Mouse (Mus musculus) cerebellum, postnatal 4 days (tissue): Measurements from ENCODE around the gene Rab37.

ENCODE experiments used
- DNase-seq, 2 experiments: peaks; one replicate each; pipeline ENCODE4 v3.0.0; 2022; ENCODE audit warnings: low spot score in 2 of 2, mixed read lengths in 1 of 2

The Rab37 gene

GRCm38 (mm10) chr11:115164341-115164975 is 73.2 kb downstream of the Rab37 start:
- DNase-seq, result no peak

GRCm38 (mm10) chr11:115164976-115165374 is 73.7 kb downstream of the Rab37 start:
- no peak for DNase-seq

GRCm38 (mm10) chr11:115166776-115167175 is 75.5 kb downstream of the Rab37 start:
- DNase-seq, result no peak

GRCm38 (mm10) chr11:115167631-115168249 is 76.5 kb downstream of the Rab37 start:
- DNase-seq, result no peak

- no peak for DNase-seq
These were observed 78.2 kb downstream of the Rab37 start for GRCm38 (mm10) chr11:115169430-115169829.

- DNase-seq, result no peak
These were observed 79.9 kb downstream of the Rab37 start for GRCm38 (mm10) chr11:115171125-115171524.

GRCm38 (mm10) chr11:115172825-115173287 is 81.6 kb downstream of the Rab37 start:
- no peak for DNase-seq

GRCm38 (mm10) chr11:115173549-115174339 is 82.5 kb downstream of the Rab37 start:
- no peak for DNase-seq

GRCm38 (mm10) chr11:115176399-115177190 is 85.4 kb downstream of the Rab37 start:
- no peak for DNase-seq

- peak in 1 of 2 experiments; percentile 47 for DNase-seq
These were observed 86.4 kb downstream of the Rab37 start for GRCm38 (mm10) chr11:115177559-115178195.

- DNase-seq, result no peak
These were observed 87.5 kb downstream of the Rab37 start for GRCm38 (mm10) chr11:115178766-115179165.

- DNase-seq, result peak in 1 of 2 experiments; percentile 69
These were observed 88.0 kb downstream of the Rab37 start for GRCm38 (mm10) chr11:115179191-115179590.

GRCm38 (mm10) chr11:115179881-115180280 is 88.7 kb downstream of the Rab37 start:
- no peak for DNase-seq

GRCm38 (mm10) chr11:115181913-115182638 is 90.8 kb downstream of the Rab37 start:
- peak; percentile 92 to 94 for DNase-seq

GRCm38 (mm10) chr11:115184973-115185372 is 93.7 kb downstream of the Rab37 start:
- no peak for DNase-seq

GRCm38 (mm10) chr11:115187224-115187639 is 96.0 kb downstream of the Rab37 start, which contains the start of gene Tmem104:
Gene Tmem104 (plus strand): TSS chr11:115187487.
- DNase-seq, result peak; percentile 99

GRCm38 (mm10) chr11:115187693-115188092 is 96.5 kb downstream of the Rab37 start, which contains the start of gene Nat9:
Gene Nat9 (minus strand): TSS chr11:115187859.
- DNase-seq, result no peak

- no peak for DNase-seq
These were observed 97.5 kb downstream of the Rab37 start for GRCm38 (mm10) chr11:115188539-115189231.

- DNase-seq, result no peak
These were observed 98.1 kb downstream of the Rab37 start for GRCm38 (mm10) chr11:115189304-115189703.

GRCm38 (mm10) chr11:115192180-115192579 is 100.9 kb downstream of the Rab37 start:
- no peak for DNase-seq
